In genomic region chr15:3622746-3623145, GRCm38 (mm10) we compare ENCODE assay signal across 11 mouse cellular contexts.
"Had no signal": no experiment of that assay in that cellular context is flagged by ENCODE, and none has a peak within 500 bp of the region (broad histone marks: within the 10 kb centered on the region; RNA-seq: fewer than 3 reads in every experiment).

No protein-coding gene starts in this region.

- H3K27ac ChIP-seq: midbrain, embryonic 13.5 days; midbrain, embryonic 15.5 days; neural tube, embryonic 12.5 days had no signal

- DNase-seq: lung, adult 2 months; lung, postnatal 10 days; lung, postnatal 4 days; right cerebral cortex, postnatal 14 days; thymus, adult 18-20 months; thymus, postnatal 14 days; thymus, postnatal 36 days had no signal

- ATAC-seq: midbrain, embryonic 13.5 days; midbrain, embryonic 15.5 days had no signal

- H3K4me2 ChIP-seq: midbrain, embryonic 11.5 days; midbrain, embryonic 13.5 days; midbrain, embryonic 15.5 days; neural tube, embryonic 12.5 days had no signal

- H3K27me3 ChIP-seq: midbrain, embryonic 13.5 days; midbrain, embryonic 15.5 days; neural tube, embryonic 12.5 days had no signal

- H3K9ac ChIP-seq: midbrain, embryonic 13.5 days; midbrain, embryonic 15.5 days; neural tube, embryonic 12.5 days had no signal

- H3K9me3 ChIP-seq: midbrain, embryonic 13.5 days; midbrain, embryonic 15.5 days; neural tube, embryonic 12.5 days had no signal

- H3K4me3 ChIP-seq: midbrain, embryonic 13.5 days; midbrain, embryonic 15.5 days; neural tube, embryonic 12.5 days had no signal

- H3K36me3 ChIP-seq: midbrain, embryonic 13.5 days; midbrain, embryonic 15.5 days; neural tube, embryonic 12.5 days had no signal

- H3K4me1 ChIP-seq: midbrain, embryonic 13.5 days; midbrain, embryonic 15.5 days; neural tube, embryonic 12.5 days had no signal
